Mouse (Mus musculus): ENCODE data around the gene Nostrin. TPM values are rescaled to one million over a fixed set of nuclear protein-coding genes. Genes with fewer than 3 reads are reported as not detected.

Gene Nostrin
- polyA plus RNA-seq, 1 experiment from 2014 or later: 0.34 TPM

DNA sequence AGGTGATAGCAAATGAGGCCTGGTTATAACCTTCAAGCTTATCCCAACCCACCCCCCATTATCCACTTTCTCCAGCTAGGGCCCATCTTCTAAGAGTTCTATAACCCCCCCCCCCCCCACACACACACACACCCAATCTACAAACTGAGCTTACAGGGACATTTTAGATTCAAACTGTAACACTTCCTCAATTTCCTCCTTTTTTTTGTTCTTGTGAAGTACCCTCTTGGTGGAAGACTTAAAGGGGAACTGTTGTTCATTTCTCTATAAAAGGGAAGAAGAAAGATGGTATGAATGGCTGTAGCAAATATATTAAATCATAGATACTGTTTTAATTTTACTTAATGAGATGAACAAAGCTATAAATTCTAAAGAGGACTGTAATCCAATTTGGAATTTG lies 96.5 kb downstream of the Nostrin start:
- H3K4me2 ChIP-seq: no peak overlapping the region
- no peak for ATAC-seq (ENCODE audit: insufficient number of reproducible peaks, insufficient read depth, low FRiP score, low TSS enrichment, low read depth)
- H3K4me3 ChIP-seq: no peak overlapping the region
- no peak overlapping the region for H3K9ac ChIP-seq
- H3K27me3 ChIP-seq: no peaks in the 10 kb centered on the region
- no peak overlapping the region for H3K27ac ChIP-seq
- H3K4me1 ChIP-seq: no peaks in the 10 kb centered on the region
- H3K9me3 ChIP-seq: no peaks in the 10 kb centered on the region
- H3K36me3 ChIP-seq: no peaks in the 10 kb centered on the region

DNA sequence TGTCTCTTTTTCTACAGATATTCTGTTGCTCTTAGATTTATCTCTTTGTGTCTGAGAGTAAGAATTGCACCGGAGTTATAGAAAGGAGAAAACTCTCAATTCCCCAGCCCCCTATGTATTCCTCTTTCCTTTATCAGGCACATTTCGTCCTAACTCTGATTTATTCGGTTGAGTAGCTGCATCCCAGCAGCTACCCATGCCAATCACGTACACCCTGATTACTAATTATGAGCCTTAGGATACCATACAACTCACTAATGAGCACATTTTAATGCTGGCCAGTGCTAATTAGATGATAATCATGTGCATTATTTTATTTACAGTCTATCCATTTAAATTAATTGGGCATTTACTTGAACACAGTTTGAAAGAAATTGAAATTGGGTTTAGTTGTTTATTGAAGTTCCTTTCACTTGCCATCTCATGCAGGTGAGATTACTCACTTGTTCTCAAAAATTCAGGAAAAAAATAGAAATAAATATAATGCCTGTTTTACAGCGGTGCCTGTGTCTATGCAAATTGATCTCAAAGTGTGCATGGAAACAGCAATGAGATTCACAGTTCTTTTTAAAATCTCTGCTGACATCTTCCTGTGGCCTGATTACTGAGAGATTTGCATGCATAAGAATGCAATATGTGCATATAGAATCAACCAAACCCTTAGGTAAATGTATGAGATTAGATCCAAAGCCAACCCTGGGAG lies 99.5 kb downstream of the Nostrin start:
- no peaks in the 10 kb centered on the region for H3K9me3 ChIP-seq
- no peak for ATAC-seq (ENCODE audit: insufficient number of reproducible peaks, insufficient read depth, low FRiP score, low TSS enrichment, low read depth)
- no peak overlapping the region for H3K9ac ChIP-seq
- H3K4me3 ChIP-seq: no peak overlapping the region
- H3K4me1 ChIP-seq: no peaks in the 10 kb centered on the region
- 85% methylated on average over 5 of the region's 5 CpGs for WGBS
- H3K4me2 ChIP-seq: no peak overlapping the region
- H3K27me3 ChIP-seq: no peaks in the 10 kb centered on the region
- no peaks in the 10 kb centered on the region for H3K36me3 ChIP-seq
- no peak overlapping the region for H3K27ac ChIP-seq

Other genes with a start within 250 kb of the Nostrin start
- gene Spc25, start 70.4 kb downstream of the Nostrin start, polyA plus RNA-seq (2015; fragmentation: Nextera tagmentation; extraction: Ambion mirVana): 173 and 175 TPM in 2 replicates
- not detected in 2 replicates for gene G6pc2, start 75.3 kb downstream of the Nostrin start, polyA plus RNA-seq (2015; fragmentation: Nextera tagmentation; extraction: Ambion mirVana)
- gene Abcb11, start 206.8 kb downstream of the Nostrin start, polyA plus RNA-seq (2015; fragmentation: Nextera tagmentation; extraction: Ambion mirVana): 0.18 TPM in 1 of 2 replicates, not detected in the other
- not detected in 2 replicates for gene Dhrs9, start 244.6 kb downstream of the Nostrin start, polyA plus RNA-seq (2015; fragmentation: Nextera tagmentation; extraction: Ambion mirVana)